Mouse (Mus musculus) bone marrow macrophage, adult 2 months (primary cell): ENCODE results near the gene Ctrb1. TPM values are rescaled to one million over a fixed set of nuclear protein-coding genes. Genes with fewer than 3 reads are reported as not detected.

ENCODE experiments used
- H3K27ac ChIP-seq: 2 replicates; pipeline ENCODE4 v1.5.1; 2012; ENCODE audit warnings: low read depth, low read length; ENCODE audit not compliant: insufficient read depth
- H3K4me1 ChIP-seq: 2 replicates; pipeline ENCODE4 v1.6.1; 2012; ENCODE audit warnings: low read length; ENCODE audit not compliant: control insufficient read depth, insufficient read depth
- H3K4me3 ChIP-seq: 2 replicates; pipeline ENCODE4 v1.5.1; 2012; ENCODE audit warnings: mild to moderate bottlenecking, low read length, moderate library complexity; ENCODE audit not compliant: insufficient read depth
- CTCF ChIP-seq: IDR thresholded peaks from 2 replicates; pipeline ENCODE4 v1.5.1; 2012; ENCODE audit warnings: low read depth, mild to moderate bottlenecking, low read length, moderate library complexity
- POLR2A ChIP-seq: IDR thresholded peaks from 2 replicates; pipeline ENCODE4 v1.6.1; 2012; ENCODE audit warnings: mild to moderate bottlenecking, low read depth, low read length, borderline replicate concordance
- polyA plus RNA-seq: library from polyadenylated mRNA; stranded (reverse); fragments of >200 nt; gene quantifications from 2 replicates; pipeline ENCODE4 v1.2.4, GENCODE M21; 2012; ENCODE audit not compliant: missing spikeins, insufficient read depth, insufficient read length

Gene Ctrb1
- polyA plus RNA-seq, 1 experiment = not detected

DNA sequence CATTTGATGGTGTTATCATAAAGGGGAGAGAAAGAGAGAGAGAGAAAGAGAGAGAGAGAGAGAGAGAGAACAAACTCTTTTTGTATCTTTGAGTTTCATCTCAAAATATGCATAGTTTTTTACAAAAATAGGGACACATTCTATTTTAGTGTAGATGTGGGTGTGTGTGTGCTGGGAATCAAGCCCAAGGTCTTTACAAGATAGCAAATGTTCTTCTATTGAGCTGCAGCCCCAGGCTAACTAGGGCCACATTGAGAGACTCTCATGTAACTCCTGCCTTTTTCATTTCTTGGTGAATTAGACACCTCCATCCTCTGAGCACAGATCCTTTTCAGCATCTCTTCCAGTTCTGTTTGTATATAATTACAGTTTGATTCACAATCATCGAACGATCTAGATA lies 49.7 kb downstream of the Ctrb1 start:
- H3K4me3 ChIP-seq = no peak overlapping the region
- no peak overlapping the region for H3K27ac ChIP-seq
- TF ChIP-seq CTCF = no peak
- TF ChIP-seq POLR2A = no peak
- peaks cover 12% of the 10 kb centered on the region for H3K4me1 ChIP-seq

DNA sequence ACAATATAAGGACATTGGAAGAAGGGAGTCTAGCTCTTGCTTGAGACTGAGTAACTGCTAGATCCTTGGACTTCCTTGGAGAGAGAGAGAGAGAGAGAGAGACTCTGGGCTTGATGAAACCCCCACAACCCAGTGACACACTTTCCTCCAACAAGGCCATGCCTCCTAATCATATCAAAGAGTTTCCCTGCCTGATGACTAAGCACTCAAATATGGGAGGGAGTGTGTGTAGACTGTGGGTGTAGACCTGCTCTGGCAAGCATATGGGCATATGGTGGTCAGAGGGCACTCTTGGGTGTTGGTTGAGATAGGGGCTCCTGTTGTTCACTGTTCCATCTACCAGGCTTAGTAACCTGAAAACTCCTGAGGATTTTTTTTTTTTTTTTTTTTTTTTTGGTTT lies 52.7 kb downstream of the Ctrb1 start:
- Histone ChIP-seq H3K4me1 (peaks cover 12% of the 10 kb centered on the region), H3K4me3 (no peak overlapping the region), H3K27ac (no peak overlapping the region)
- no peak for TF ChIP-seq CTCF
- no peak for TF ChIP-seq POLR2A

Other genes with a start within 250 kb of the Ctrb1 start
- 4.8 and 5.7 TPM in 2 replicates for gene Wdr59, start 168.9 kb downstream of the Ctrb1 start, polyA plus RNA-seq
- 88.8 and 97.7 TPM in 2 replicates for gene Znrf1, start 154.9 kb downstream of the Ctrb1 start, polyA plus RNA-seq
- gene Ldhd, start 60.6 kb downstream of the Ctrb1 start, polyA plus RNA-seq = 0.24 and 0.43 TPM in 2 replicates
- 7.0 and 8.4 TPM in 2 replicates for gene Zfp1, start 47.6 kb downstream of the Ctrb1 start, polyA plus RNA-seq
- gene Bcar1, start 52.8 kb upstream of the Ctrb1 start, polyA plus RNA-seq = 0.40 and 0.56 TPM in 2 replicates
- 88.3 and 89.6 TPM in 2 replicates for gene Cfdp1, start 163.3 kb upstream of the Ctrb1 start, polyA plus RNA-seq
- 2.6 and 3.3 TPM in 2 replicates for gene Tmem170, start 185.7 kb upstream of the Ctrb1 start, polyA plus RNA-seq
- not detected in 2 replicates for gene Chst5, start 219.4 kb upstream of the Ctrb1 start, polyA plus RNA-seq
- gene Tmem231, start 242.9 kb upstream of the Ctrb1 start, polyA plus RNA-seq = 0.92 and 1.9 TPM in 2 replicates
- 89.6 and 94.9 TPM in 2 replicates for gene Gabarapl2, start 249.7 kb upstream of the Ctrb1 start, polyA plus RNA-seq